Mouse (Mus musculus) ES-Bruce4 (cell line): ENCODE data around the gene Myo1h. TPM values are rescaled to one million over a fixed set of nuclear protein-coding genes. Genes with fewer than 3 reads are reported as not detected.

Experiments
- H3K27ac ChIP-seq: 2 replicates; pipeline ENCODE4 v1.5.1; 2012; ENCODE audit warnings: low read length, inconsistent platforms; ENCODE audit not compliant: insufficient read depth
- H3K27me3 ChIP-seq: 2 replicates; pipeline ENCODE4 v1.6.1; 2012; ENCODE audit warnings: mild to moderate bottlenecking, low read length, inconsistent platforms; ENCODE audit not compliant: control insufficient read depth, poor library complexity, insufficient read depth, severe bottlenecking
- H3K36me3 ChIP-seq: 2 replicates; pipeline ENCODE4 v1.6.1; 2012; ENCODE audit warnings: inconsistent platforms, mild to moderate bottlenecking, low read length, moderate library complexity; ENCODE audit not compliant: control insufficient read depth, poor library complexity, insufficient read depth, severe bottlenecking
- H3K4me1 ChIP-seq: one replicate; pipeline ENCODE4 v1.8.1; 2011; ENCODE audit warnings: low read length; ENCODE audit not compliant: control insufficient read depth, insufficient read depth
- H3K4me3 ChIP-seq: 2 replicates; pipeline ENCODE4 v1.5.1; 2011; ENCODE audit warnings: low read depth, mild to moderate bottlenecking, low read length
- H3K9ac ChIP-seq: 2 replicates; pipeline ENCODE4 v1.6.1; 2012; ENCODE audit warnings: low read depth, mild to moderate bottlenecking, inconsistent platforms; ENCODE audit not compliant: poor library complexity, severe bottlenecking
- H3K9me3 ChIP-seq: replicated peaks from 2 replicates; pipeline ENCODE4 v1.6.1; 2012; ENCODE audit warnings: mild to moderate bottlenecking, low read length, inconsistent platforms; ENCODE audit not compliant: control insufficient read depth, poor library complexity, insufficient read depth, severe bottlenecking
- CTCF ChIP-seq: IDR thresholded peaks from one replicate; pipeline ENCODE4 v1.8.1; 2011; ENCODE audit warnings: low read depth, low read length
- EP300 ChIP-seq: IDR thresholded peaks from 2 replicates; pipeline ENCODE4 v1.6.1; 2011; ENCODE audit warnings: low read depth, low read length; ENCODE audit not compliant: insufficient read depth
- POLR2A ChIP-seq: IDR thresholded peaks from one replicate; pipeline ENCODE4 v1.8.1; 2011; ENCODE audit warnings: low read length; ENCODE audit not compliant: insufficient read depth
- polyA plus RNA-seq: library from polyadenylated mRNA; stranded (reverse); fragments of >200 nt; gene quantifications from 2 replicates; pipeline ENCODE4 v1.2.4, GENCODE M21; 2011; ENCODE audit warnings: low read depth; ENCODE audit not compliant: missing spikeins, insufficient read depth, insufficient read length

The Myo1h gene
- polyA plus RNA-seq, 1 experiment = 1.8 TPM

DNA sequence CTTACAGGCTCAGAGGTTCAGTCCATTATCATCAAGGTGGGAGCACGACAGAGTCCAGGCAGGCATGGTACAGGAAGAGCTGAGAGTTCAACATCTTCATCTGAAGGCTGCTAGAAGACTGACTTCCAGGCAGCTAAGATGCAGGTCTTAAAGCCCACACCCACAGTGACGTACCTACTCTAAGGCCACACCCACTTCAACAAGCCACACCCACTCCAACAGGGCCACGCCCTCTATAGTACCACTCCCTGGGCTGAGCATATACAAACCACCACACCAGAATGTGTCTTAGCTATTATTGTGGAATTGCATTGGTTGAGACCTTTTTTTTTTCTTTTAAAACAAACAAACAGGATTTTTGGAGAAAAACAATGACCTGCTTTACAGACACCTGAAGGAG, 56.6 kb downstream of the Myo1h start:
- no peaks in the 10 kb centered on the region for H3K36me3 ChIP-seq
- H3K9ac ChIP-seq = no peak overlapping the region
- no peaks in the 10 kb centered on the region for H3K9me3 ChIP-seq
- no peaks in the 10 kb centered on the region for H3K4me1 ChIP-seq
- no peaks in the 10 kb centered on the region for H3K27me3 ChIP-seq
- TF ChIP-seq EP300 (no peak), POLR2A (no peak), CTCF (no peak)
- H3K4me3 ChIP-seq = no peak overlapping the region
- H3K27ac ChIP-seq = no peak overlapping the region

DNA sequence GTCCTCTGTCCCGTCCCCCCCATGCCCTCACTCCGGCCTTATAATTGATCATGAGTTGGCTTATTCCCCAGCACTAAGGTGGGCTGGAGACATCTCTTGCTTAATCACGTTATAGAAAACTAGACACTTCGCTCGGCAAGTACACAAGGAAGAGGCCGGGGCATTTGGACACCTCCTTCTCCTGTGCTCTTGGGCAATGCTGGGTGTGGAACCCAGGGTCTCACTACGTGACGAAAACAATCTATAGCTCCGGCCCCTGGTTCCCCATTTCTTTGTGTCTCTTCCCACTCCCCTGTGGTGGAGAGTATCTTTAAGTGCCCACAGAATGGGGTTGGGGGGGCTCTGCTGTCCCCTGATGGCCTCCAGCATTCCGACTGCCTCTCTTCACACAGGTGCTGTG, 58.0 kb downstream of the Myo1h start:
- H3K9ac ChIP-seq = no peak overlapping the region
- H3K4me3 ChIP-seq = no peak overlapping the region
- H3K9me3 ChIP-seq = no peaks in the 10 kb centered on the region
- H3K27ac ChIP-seq = no peak overlapping the region
- no peaks in the 10 kb centered on the region for H3K4me1 ChIP-seq
- no peak for TF ChIP-seq CTCF
- TF ChIP-seq POLR2A = no peak
- no peak for TF ChIP-seq EP300
- H3K36me3 ChIP-seq = no peaks in the 10 kb centered on the region
- no peaks in the 10 kb centered on the region for H3K27me3 ChIP-seq

DNA sequence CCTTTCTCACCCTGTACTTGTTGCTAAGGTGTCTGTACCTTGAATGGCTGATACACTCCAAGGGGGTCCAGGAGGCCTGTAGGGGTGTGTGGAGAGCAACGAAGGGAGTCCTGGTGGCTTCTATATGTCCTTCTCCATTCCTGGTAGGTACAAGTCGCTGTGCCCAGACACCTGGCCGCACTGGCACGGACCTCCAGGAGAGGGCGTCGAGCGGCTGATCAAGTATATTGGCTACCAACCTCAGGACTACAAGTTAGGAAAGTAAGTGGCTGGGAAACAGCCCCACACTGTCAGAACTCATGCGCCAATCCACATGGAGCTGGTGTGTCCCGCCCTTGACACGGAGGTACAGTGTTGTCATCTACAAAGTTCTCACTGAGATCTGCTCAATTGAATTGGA, 62.5 kb downstream of the Myo1h start:
- no peaks in the 10 kb centered on the region for H3K9me3 ChIP-seq
- no peak overlapping the region for H3K4me3 ChIP-seq
- H3K27me3 ChIP-seq = no peaks in the 10 kb centered on the region
- H3K4me1 ChIP-seq = no peaks in the 10 kb centered on the region
- H3K9ac ChIP-seq = no peak overlapping the region
- H3K27ac ChIP-seq = no peak overlapping the region
- no peaks in the 10 kb centered on the region for H3K36me3 ChIP-seq
- TF ChIP-seq CTCF = peak; percentile 66
- no peak for TF ChIP-seq EP300
- TF ChIP-seq POLR2A = no peak

DNA sequence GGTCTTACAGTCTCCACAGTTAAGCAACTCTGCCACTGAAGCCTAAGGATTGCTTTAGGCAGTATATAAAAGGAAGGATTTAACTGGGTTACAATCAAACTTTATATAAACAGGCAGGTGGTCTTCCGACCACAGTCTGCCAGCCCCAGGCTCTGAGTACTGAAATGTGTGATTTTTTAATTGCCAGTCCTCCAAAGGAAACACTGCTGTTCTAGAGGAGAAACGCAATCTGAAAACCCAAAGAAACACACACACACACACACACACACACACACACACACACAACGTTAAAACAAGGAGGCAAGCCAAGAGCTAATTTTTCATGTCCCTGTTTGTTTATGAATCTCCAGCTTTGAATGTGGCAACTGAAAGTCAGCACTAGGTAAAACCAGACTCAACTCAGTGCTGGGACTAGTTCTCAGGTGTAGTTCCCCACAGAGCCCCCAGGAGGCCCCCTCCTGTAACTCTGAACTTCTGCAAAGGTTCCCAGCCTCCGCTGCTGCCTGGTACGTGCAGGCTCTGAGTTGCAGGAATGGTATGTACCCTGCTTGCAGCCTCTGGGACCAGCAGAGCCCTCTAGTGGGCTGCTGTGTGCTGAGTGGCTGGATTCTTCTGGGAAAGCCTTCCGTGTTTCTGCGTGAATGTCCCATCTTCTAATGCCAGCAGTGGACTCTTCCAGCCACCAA, 67.4 kb downstream of the Myo1h start:
- no peaks in the 10 kb centered on the region for H3K36me3 ChIP-seq
- no peak overlapping the region for H3K9ac ChIP-seq
- H3K27me3 ChIP-seq = no peaks in the 10 kb centered on the region
- H3K27ac ChIP-seq = no peak overlapping the region
- H3K4me1 ChIP-seq = no peaks in the 10 kb centered on the region
- no peaks in the 10 kb centered on the region for H3K9me3 ChIP-seq
- TF ChIP-seq EP300 (no peak), CTCF (peak; percentile 65)
- peak overlapping the region; percentile 37 for H3K4me3 ChIP-seq

DNA sequence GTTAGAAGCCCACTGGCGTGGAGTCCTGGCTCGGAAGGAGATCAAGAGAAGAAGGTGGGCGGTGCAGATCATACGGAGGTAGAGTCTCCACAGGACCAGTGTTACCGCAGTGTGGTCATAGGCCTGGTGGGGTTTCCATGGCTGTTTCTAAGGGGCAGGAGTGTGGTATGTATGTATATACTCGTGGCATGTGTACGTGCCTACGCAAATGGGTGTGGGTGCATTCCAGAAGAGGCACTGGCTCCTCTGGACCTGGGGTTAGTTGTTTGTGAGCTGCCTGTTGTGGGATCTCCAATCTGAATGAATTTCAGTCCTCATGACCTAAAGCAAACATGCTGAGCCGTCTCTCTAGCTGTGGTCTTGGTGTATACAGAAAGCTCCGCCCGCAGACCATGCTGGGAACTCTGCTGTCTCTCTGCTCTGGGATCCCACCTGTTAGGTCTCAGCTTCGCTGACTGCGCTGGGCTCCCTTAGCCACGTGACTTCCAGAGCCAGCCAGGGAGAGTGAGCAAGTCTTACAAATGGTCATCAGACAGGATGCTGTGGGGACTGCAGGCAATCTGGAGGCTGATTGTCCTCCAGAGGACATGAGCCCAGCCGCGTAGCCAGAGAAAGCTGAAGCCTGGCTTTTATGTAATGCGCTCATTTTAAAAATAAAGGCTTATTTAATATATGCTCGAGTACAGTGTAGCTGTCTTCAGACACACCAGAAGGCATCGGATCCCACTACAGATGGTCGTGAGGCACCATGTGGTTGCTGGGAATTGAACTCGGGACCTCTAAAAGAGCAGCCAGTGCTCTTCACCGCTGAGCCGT, 68.2 kb downstream of the Myo1h start:
- Histone ChIP-seq H3K36me3 (no peaks in the 10 kb centered on the region), H3K27ac (no peak overlapping the region), H3K27me3 (no peaks in the 10 kb centered on the region), H3K9me3 (no peaks in the 10 kb centered on the region), H3K4me1 (peaks cover under 1% of the 10 kb centered on the region), H3K9ac (no peak overlapping the region), H3K4me3 (peak overlapping the region; percentile 37)
- TF ChIP-seq EP300 = 0 out of 2 replicates have a peak, but pooled peaks have one; percentile 6
- TF ChIP-seq POLR2A = no peak

DNA sequence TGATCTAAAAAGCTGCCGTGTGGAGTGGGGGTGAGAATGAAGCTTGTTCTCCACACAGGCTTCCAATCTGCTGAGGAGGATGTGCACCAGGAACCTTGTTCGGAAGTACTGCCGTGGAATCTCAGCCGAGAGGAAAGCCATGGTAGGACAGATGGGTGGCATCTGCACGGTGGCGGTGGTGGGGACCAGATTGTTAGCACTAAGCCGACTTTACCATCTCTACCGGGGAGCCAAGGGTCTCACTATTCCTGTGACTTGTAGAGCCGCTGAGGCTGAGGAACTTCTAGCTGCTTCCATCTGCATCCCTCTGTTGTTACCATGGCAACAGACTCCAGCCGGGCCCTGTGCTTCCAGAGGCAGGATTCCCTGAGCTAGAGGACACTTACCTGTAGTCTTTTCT, 69.9 kb downstream of the Myo1h start:
- H3K36me3 ChIP-seq = no peaks in the 10 kb centered on the region
- peaks cover 3% of the 10 kb centered on the region for H3K4me1 ChIP-seq
- no peaks in the 10 kb centered on the region for H3K9me3 ChIP-seq
- no peaks in the 10 kb centered on the region for H3K27me3 ChIP-seq
- H3K27ac ChIP-seq = no peak overlapping the region
- no peak overlapping the region for H3K4me3 ChIP-seq
- H3K9ac ChIP-seq = no peak overlapping the region
- TF ChIP-seq CTCF (no peak), EP300 (no peak), POLR2A (no peak)
